Mouse (Mus musculus): Measurements from ENCODE around the gene Ccdc157.
"Not testable (repeated sequence)": the region's sequence is repeated elsewhere in the genome, so short reads cannot be mapped to it uniquely, and the experiment has no call there.

Gene Ccdc157

GRCm38 (mm10) chr11:4159808-4160708 is at the start of gene Ccdc157, which contains the start of gene Sf3a1:
Gene Ccdc157, minus strand, starts transcription at chr11:4160293.
Gene Sf3a1, plus strand, starts transcription at chr11:4160350.
- in situ Hi-C loops (cut with MboI; ENCODE audit: low sequenced_read_pairs), result no loop called here

- in situ Hi-C loops (cut with MboI; ENCODE audit: low sequenced_read_pairs), result loop anchor here (5.0 kb wide), 1 partner anchor 72 kb away; the partner anchor contains the start of gene Rnf215
Observed at GRCm38 (mm10) chr11:4209556-4209955, 49.5 kb upstream of the Ccdc157 start.

GRCm38 (mm10) chr11:4207655-4208054 is 47.6 kb upstream of the Ccdc157 start:
- in situ Hi-C loops (cut with MboI; ENCODE audit: low sequenced_read_pairs), result loop anchor here (5.0 kb wide), 1 partner anchor 70 kb away; the partner anchor contains the start of gene Rnf215

GRCm38 (mm10) chr11:4206563-4206962 is 46.5 kb upstream of the Ccdc157 start:
- in situ Hi-C loops (cut with MboI; ENCODE audit: low sequenced_read_pairs), result loop anchor here (5.0 kb wide), 1 partner anchor 69 kb away; the partner anchor contains the start of gene Rnf215

GRCm38 (mm10) chr11:4205951-4206350 is 45.9 kb upstream of the Ccdc157 start:
- in situ Hi-C loops (cut with MboI; ENCODE audit: low sequenced_read_pairs), result loop anchor here (5.0 kb wide), 1 partner anchor 69 kb away; the partner anchor contains the start of gene Rnf215

GRCm38 (mm10) chr11:4205097-4205655 is 45.1 kb upstream of the Ccdc157 start:
- in situ Hi-C loops (cut with MboI; ENCODE audit: low sequenced_read_pairs), result loop anchor here (5.0 kb wide), 1 partner anchor 68 kb away; the partner anchor contains the start of gene Rnf215

GRCm38 (mm10) chr11:4203705-4204074 is 43.6 kb upstream of the Ccdc157 start:
- in situ Hi-C loops (cut with MboI; ENCODE audit: low sequenced_read_pairs), result no loop called here

GRCm38 (mm10) chr11:4202995-4203704 is 43.1 kb upstream of the Ccdc157 start:
- in situ Hi-C loops (cut with MboI; ENCODE audit: low sequenced_read_pairs), result no loop called here

- in situ Hi-C loops (cut with MboI; ENCODE audit: low sequenced_read_pairs), result no loop called here
Observed at GRCm38 (mm10) chr11:4201981-4202700, 42.0 kb upstream of the Ccdc157 start.

GRCm38 (mm10) chr11:4197691-4198090 is 37.6 kb upstream of the Ccdc157 start:
- in situ Hi-C loops (cut with MboI; ENCODE audit: low sequenced_read_pairs), result no loop called here

- in situ Hi-C loops (cut with MboI; ENCODE audit: low sequenced_read_pairs), result no loop called here
Observed at GRCm38 (mm10) chr11:4196636-4197035, 36.5 kb upstream of the Ccdc157 start.

GRCm38 (mm10) chr11:4195597-4196031 is 35.5 kb upstream of the Ccdc157 start:
- in situ Hi-C loops (cut with MboI; ENCODE audit: low sequenced_read_pairs), result no loop called here

GRCm38 (mm10) chr11:4193420-4193819 is 33.3 kb upstream of the Ccdc157 start:
- in situ Hi-C loops (cut with MboI; ENCODE audit: low sequenced_read_pairs), result no loop called here

- in situ Hi-C loops (cut with MboI; ENCODE audit: low sequenced_read_pairs), result no loop called here
Observed at GRCm38 (mm10) chr11:4192757-4193156, 32.7 kb upstream of the Ccdc157 start.

- in situ Hi-C loops (cut with MboI; ENCODE audit: low sequenced_read_pairs), result no loop called here
Observed at GRCm38 (mm10) chr11:4190677-4191076, 30.6 kb upstream of the Ccdc157 start.

- in situ Hi-C loops (cut with MboI; ENCODE audit: low sequenced_read_pairs), result no loop called here
Observed at GRCm38 (mm10) chr11:4189182-4189581, 29.1 kb upstream of the Ccdc157 start.

GRCm38 (mm10) chr11:4187318-4187700 is 27.2 kb upstream of the Ccdc157 start:
- in situ Hi-C loops (cut with MboI; ENCODE audit: low sequenced_read_pairs), result no loop called here

- in situ Hi-C loops (cut with MboI; ENCODE audit: low sequenced_read_pairs), result no loop called here
Observed at GRCm38 (mm10) chr11:4186486-4187317, 26.6 kb upstream of the Ccdc157 start, which contains the start of gene Tbc1d10a. Gene Tbc1d10a, plus strand, starts transcription at chr11:4186789.

GRCm38 (mm10) chr11:4185480-4185879 is 25.4 kb upstream of the Ccdc157 start:
- in situ Hi-C loops (cut with MboI; ENCODE audit: low sequenced_read_pairs), result not testable (repeated sequence)

Data from CH12F3 (cell line).